Mouse (Mus musculus) frontal cortex, postnatal 36 days (tissue): ENCODE measurements at regions not wholly inside any gene's neighbourhood (a gene's known extent, or its start where the extent isn't known, plus 50 kb on each side); places are given as distances from the start of the nearest gene placed in this dataset.

ENCODE experiments used
- DNase-seq, 2 experiments: peaks; one replicate each; pipeline ENCODE4 v3.0.0; 2022; ENCODE audit warnings: low spot score in 2 of 2

- DNase-seq = no peak
These were observed 216.3 kb downstream of the Ikzf2 start for GRCm38 (mm10) chr1:69470614-69471250.

- DNase-seq = no peak
These were observed 217.7 kb downstream of the Ikzf2 start for GRCm38 (mm10) chr1:69469158-69469901.

DNA sequence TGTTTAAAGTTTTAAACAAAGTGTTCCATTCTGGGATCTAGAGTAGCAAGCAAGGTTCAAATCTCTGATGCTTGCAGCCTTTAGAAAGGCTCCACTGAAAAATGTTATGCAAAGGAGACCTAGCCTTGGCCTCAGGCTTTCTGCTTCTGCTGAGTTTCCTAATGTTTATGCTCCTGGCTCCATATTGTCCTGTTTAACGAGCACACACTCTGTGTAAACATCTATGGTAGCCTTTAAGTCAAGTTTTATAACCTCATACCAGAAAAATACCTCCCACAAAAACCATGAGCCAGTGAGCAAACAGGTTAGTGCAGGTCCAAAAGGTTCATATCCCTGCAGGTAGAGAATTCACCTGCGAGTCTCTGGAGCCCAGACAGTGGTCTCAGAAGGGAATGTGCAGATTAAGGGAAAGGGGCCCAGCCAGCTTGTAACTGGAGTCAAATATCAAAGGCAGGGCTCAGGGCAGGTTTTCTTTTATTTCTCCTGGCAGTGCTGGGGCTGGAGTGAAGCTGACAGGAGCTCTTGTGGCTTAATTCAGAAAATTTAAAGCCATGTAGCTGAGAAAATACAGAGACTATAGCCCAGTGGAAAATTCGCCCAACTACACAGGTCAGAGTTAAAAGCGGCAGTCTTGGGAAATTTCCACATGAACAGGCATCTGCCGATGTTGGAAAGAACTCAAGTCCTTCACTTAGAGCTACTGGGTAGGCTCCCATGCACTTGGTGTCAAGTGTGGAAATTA, 220.3 kb downstream of the Ikzf2 start:
- no peak for DNase-seq

GRCm38 (mm10) chr1:69461191-69461590, 225.9 kb downstream of the Ikzf2 start:
- DNase-seq = no peak

- no peak for DNase-seq
These were observed 227.1 kb downstream of the Ikzf2 start for GRCm38 (mm10) chr1:69459899-69460298.

DNA sequence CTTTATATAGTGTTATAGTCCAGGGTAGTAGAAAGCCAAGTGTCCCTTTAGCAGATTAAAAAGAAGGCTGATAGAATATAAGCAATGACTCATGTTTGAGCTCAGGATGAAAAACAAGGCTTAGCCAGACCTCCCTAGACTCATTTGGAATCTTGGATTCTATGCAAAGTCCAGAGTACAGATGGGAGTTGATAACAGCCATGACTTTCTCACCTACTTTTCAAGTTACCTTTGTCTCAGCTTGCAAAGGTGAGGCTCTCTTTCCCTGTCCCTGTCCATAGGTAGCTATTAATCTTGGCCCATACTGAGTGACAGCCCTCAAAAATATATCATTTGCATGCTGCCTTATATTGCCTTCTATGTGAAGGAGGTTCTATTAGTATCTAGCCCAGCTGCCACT, 229.6 kb downstream of the Ikzf2 start:
- no peak for DNase-seq

GRCm38 (mm10) chr1:69453991-69454390, 233.1 kb downstream of the Ikzf2 start:
- no peak for DNase-seq

DNA sequence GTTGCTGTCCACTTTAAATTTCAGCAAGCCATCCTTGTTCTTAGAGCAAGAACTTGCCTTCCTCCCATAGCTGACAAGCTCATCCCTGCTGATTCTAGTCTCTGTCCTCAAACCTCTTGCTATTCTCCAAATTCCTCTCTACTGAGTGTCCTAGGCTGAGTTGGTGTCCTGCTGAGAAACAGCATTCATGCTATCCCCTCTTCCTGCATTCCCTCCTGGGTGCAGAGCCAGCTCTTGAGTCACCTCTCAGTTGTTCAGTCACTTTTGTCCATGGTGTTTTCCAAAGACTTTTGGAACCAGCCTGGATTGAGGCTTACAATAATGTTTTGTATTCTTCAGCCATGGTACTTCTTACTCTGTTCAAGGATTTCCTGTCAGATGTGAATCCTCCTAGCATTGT, 234.1 kb downstream of the Ikzf2 start:
- no peak for DNase-seq

- no peak for DNase-seq
These were observed 236.6 kb downstream of the Ikzf2 start for GRCm38 (mm10) chr1:69450455-69450854.

- no peak for DNase-seq
These were observed 239.8 kb downstream of the Ikzf2 start for GRCm38 (mm10) chr1:69447276-69447675.

DNA sequence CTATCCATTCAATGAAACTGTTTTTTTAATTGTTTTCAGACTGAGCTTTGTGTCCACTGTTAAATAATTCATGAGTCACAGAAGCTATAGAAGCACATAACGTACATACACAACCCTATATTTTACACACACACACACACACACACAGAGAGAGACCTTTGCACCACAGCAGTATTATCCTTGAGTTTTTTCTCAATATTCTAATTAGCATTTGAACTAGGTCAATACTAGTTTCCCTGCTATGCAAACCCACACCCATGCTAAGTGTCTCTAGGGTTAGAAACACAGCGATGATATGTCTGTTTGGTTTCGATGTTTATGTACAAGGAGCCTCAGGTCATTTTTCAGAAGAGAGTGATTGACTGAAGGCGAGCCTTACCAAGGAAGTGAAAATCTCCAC, 242.3 kb downstream of the Ikzf2 start:
- DNase-seq = no peak

DNA sequence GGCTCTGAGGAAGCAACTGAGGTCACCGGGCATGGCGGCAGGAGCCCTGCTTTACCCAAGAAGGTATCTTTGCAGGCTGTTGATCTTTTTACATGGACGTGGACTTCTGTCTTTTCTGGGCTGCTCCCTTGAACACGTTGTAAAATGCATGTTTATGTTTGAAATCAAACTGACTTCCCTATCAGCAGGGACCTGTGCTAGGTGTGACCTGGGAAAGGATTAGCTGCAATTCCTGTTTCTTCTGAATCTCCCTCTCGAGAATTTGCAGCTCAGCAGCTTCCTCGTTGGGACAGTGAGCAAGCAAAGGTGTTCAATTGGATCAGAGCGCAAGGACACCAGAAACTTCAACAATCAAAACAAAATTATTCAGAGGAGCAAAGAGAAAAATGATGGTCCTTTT, 243.6 kb downstream of the Ikzf2 start:
- no peak for DNase-seq

- peak; percentile 17 to 41 for DNase-seq
These were observed 246.3 kb downstream of the Ikzf2 start for GRCm38 (mm10) chr1:69440564-69441334.

DNA sequence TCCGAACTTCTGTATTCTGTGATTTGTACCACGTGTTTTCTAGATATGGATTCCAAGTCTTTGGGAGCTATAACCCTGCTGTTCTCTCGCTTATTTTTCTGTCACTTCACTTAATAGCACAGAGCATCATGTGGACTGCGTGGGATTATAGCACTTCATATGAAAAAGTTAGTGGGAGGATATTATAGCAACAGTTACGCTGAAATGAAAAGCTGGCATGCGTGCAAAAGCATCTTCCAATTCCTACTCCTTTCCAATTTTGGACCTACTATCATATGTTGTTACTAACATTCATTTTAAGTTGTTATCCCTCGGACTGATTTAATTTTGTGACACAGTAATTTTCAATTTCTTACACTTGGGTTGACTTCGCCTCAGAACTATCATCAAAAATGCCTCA, 250.0 kb downstream of the Ikzf2 start:
- peak; percentile 30 to 70 for DNase-seq

GRCm38 (mm10) chr1:69433655-69434357, 253.2 kb downstream of the Ikzf2 start:
- no peak for DNase-seq

DNA sequence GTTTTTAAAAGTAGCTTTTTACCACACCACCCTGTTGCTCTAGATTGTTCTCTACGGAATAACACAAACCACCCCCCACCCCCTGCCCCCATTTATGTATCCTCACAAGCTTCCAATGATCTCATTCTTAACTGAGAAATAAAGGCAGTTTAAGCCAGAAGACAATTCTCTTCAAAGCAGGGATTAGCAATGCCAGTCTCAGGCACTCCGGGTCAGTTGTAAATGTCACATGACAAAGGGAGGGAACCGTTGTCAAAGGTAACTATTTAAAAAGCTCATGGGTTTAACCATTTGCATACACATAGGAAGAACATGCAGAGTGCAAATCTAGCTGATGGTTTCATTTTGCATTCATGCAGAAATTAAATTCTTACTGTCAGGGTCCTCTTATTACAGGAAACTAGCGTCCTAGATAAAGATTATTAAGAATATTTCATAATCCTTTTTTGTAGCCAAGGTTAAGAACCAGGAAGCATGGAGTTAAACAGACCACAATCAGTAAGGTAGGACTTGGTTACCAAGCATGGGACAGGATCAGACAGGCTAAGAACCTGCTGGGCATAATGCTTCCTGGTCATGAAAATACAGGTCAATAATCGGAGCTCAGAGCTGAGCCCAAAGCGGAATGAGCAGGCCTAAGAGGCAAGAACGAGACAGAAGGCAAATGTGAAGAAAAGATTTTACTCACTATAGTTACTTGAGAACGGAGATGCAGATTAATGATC, 256.2 kb downstream of the Ikzf2 start:
- no peak for DNase-seq

DNA sequence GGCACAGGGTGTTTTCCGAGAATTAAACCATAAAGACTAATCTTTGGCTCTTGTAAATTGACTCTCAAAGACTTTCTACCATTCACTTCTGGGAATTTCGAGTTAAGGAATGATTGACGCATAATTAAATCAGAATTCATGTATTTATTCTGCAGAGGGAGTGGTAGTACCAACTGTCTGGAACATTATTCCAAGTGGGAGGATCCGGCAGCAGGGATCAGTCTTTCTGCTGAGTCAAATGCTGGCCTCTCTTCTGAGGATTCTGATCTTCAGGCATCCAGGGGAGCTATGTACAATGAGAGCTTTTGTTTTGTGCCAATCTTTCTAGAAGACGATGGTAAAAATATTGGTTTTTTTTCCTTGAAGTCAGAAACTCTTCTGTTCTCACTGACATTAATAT, 257.4 kb downstream of the Ikzf2 start:
- no peak for DNase-seq

GRCm38 (mm10) chr1:69397676-69398075, 289.4 kb downstream of the Ikzf2 start:
- DNase-seq = no peak

GRCm38 (mm10) chr1:69382374-69382773, 274.5 kb upstream of the Erbb4 start:
- no peak for DNase-seq

DNA sequence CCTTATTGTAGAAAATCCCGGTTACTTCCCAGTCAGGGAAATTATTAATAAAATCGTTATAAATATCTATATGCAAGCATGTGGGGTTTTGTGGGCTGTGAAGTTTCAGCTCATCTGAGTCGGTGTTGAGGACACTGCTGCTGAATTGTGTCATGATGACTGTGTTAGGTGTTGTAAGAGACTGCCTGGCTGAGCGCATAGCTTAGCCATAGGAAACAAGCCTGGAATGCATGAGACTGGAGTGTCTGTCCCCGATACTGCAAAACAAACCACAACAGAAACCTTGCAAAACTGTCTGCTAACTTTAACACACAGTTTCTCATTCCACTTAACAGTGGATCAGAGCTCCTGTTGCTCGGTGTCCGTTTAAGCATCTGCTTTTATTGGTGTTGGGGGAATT, 271.9 kb upstream of the Erbb4 start:
- no peak for DNase-seq
